Mouse (Mus musculus): Measurements from ENCODE around the gene Samd4.

The Samd4 gene

GRCm38 (mm10) chr14:47066901-47067300 lies 184.2 kb downstream of the Samd4 start:
- no peak for DNase-seq (ENCODE audit: low spot score in 2 of 2)

GRCm38 (mm10) chr14:47074045-47074666 lies 191.5 kb downstream of the Samd4 start:
- DNase-seq (ENCODE audit: low spot score in 2 of 2), result peak in 1 of 2 experiments; percentile 14

- no peak for DNase-seq (ENCODE audit: low spot score in 2 of 2)
These were observed 192.5 kb downstream of the Samd4 start for GRCm38 (mm10) chr14:47075010-47075677.

- no peak for DNase-seq (ENCODE audit: low spot score in 2 of 2)
These were observed 193.2 kb downstream of the Samd4 start for GRCm38 (mm10) chr14:47075856-47076255.

GRCm38 (mm10) chr14:47076956-47077575 lies 194.4 kb downstream of the Samd4 start:
- peak in 1 of 2 experiments; percentile 14 for DNase-seq (ENCODE audit: low spot score in 2 of 2)

GRCm38 (mm10) chr14:47077576-47077970 lies 194.9 kb downstream of the Samd4 start:
- no peak for DNase-seq (ENCODE audit: low spot score in 2 of 2)

- DNase-seq (ENCODE audit: low spot score in 2 of 2), result no peak
These were observed 197.3 kb downstream of the Samd4 start for GRCm38 (mm10) chr14:47079911-47080310.

GRCm38 (mm10) chr14:47083311-47083710 lies 200.7 kb downstream of the Samd4 start:
- no peak for DNase-seq (ENCODE audit: low spot score in 2 of 2)

GRCm38 (mm10) chr14:47083838-47084237 lies 201.2 kb downstream of the Samd4 start:
- DNase-seq (ENCODE audit: low spot score in 2 of 2), result no peak

GRCm38 (mm10) chr14:47084686-47085085 lies 202.0 kb downstream of the Samd4 start:
- DNase-seq (ENCODE audit: low spot score in 2 of 2), result no peak

GRCm38 (mm10) chr14:47086123-47086522 lies 203.5 kb downstream of the Samd4 start:
- no peak for DNase-seq (ENCODE audit: low spot score in 2 of 2)

- peak; percentile 49 to 53 for DNase-seq (ENCODE audit: low spot score in 2 of 2)
These were observed 204.1 kb downstream of the Samd4 start for GRCm38 (mm10) chr14:47086743-47087142.

GRCm38 (mm10) chr14:47087182-47087581 lies 204.5 kb downstream of the Samd4 start:
- peak; percentile 70 to 76 for DNase-seq (ENCODE audit: low spot score in 2 of 2)

- DNase-seq (ENCODE audit: low spot score in 2 of 2), result no peak
These were observed 205.1 kb downstream of the Samd4 start for GRCm38 (mm10) chr14:47087669-47088250.

GRCm38 (mm10) chr14:47088339-47088738 lies 205.7 kb downstream of the Samd4 start:
- DNase-seq (ENCODE audit: low spot score in 2 of 2), result no peak

GRCm38 (mm10) chr14:47089153-47089552 lies 206.5 kb downstream of the Samd4 start:
- DNase-seq (ENCODE audit: low spot score in 2 of 2), result no peak

- no peak for DNase-seq (ENCODE audit: low spot score in 2 of 2)
These were observed 209.3 kb downstream of the Samd4 start for GRCm38 (mm10) chr14:47091908-47092307.

- peak; percentile 55 to 67 for DNase-seq (ENCODE audit: low spot score in 2 of 2)
These were observed 210.7 kb downstream of the Samd4 start for GRCm38 (mm10) chr14:47093355-47093792.

GRCm38 (mm10) chr14:47095036-47095435 lies 212.4 kb downstream of the Samd4 start:
- DNase-seq (ENCODE audit: low spot score in 2 of 2), result no peak

GRCm38 (mm10) chr14:47096357-47096756 lies 213.7 kb downstream of the Samd4 start:
- no peak for DNase-seq (ENCODE audit: low spot score in 2 of 2)

- DNase-seq (ENCODE audit: low spot score in 2 of 2), result no peak
These were observed 221.9 kb downstream of the Samd4 start for GRCm38 (mm10) chr14:47104246-47105173.
